Mouse (Mus musculus) heart, postnatal 14 days (tissue): ENCODE results near the gene Eif3i. TPM values are rescaled to one million over a fixed set of nuclear protein-coding genes. Genes with fewer than 3 reads are reported as not detected.

Source experiments
- DNase-seq, 2 experiments: peaks; one replicate each; pipeline ENCODE4 v3.0.0; 2021 to 2022
- intact Hi-C: fragments of 180-260 bp; cut with DNase I; formaldehyde crosslinking; loops from one replicate; pipeline ENCODE4 v1.15.1; 2025
- total RNA-seq, 2 experiments: library from RNA; stranded (reverse); gene quantifications; 2 replicates each; pipeline ENCODE4 v1.2.3; 2021

The Eif3i gene
- total RNA-seq, 2 experiments from 2014 or later: 114 to 128 TPM

- no peak for DNase-seq
- intact Hi-C loops: no loop called here
These were observed 20.2 kb upstream of the Eif3i start for GRCm38 (mm10) chr4:129620419-129621282.

GRCm38 (mm10) chr4:129618786-129619691, 18.6 kb upstream of the Eif3i start, which contains the start of gene Iqcc:
TSS of gene Iqcc (minus strand) at chr4:129619099.
- intact Hi-C loops: no loop called here
- peak; percentile 96 to 97 for DNase-seq

- intact Hi-C loops: no loop called here
- DNase-seq: no peak
These were observed 17.6 kb upstream of the Eif3i start for GRCm38 (mm10) chr4:129618031-129618430.

- intact Hi-C loops: no loop called here
These were observed 16.7 kb upstream of the Eif3i start for GRCm38 (mm10) chr4:129617121-129617641.

GRCm38 (mm10) chr4:129616631-129617030, 16.2 kb upstream of the Eif3i start:
- intact Hi-C loops: no loop called here
- no peak for DNase-seq

More at GRCm38 (mm10) chr4:129617121-129617641, 16.7 kb upstream of the Eif3i start:
- DNase-seq: no peak

- intact Hi-C loops: no loop called here
- DNase-seq: no peak
These were observed 15.4 kb upstream of the Eif3i start for GRCm38 (mm10) chr4:129615801-129616290.

GRCm38 (mm10) chr4:129614093-129614492, 13.6 kb upstream of the Eif3i start, which contains the start of gene Dcdc2b:
TSS of gene Dcdc2b (minus strand) at chr4:129614257.
- intact Hi-C loops: no loop called here
- peak in 1 of 2 experiments; percentile 52 for DNase-seq

- no peak for DNase-seq
- intact Hi-C loops: no loop called here
These were observed 10.0 kb upstream of the Eif3i start for GRCm38 (mm10) chr4:129610472-129610871.

GRCm38 (mm10) chr4:129610026-129610425, 9.6 kb upstream of the Eif3i start:
- intact Hi-C loops: no loop called here
- no peak for DNase-seq

GRCm38 (mm10) chr4:129609139-129609631, 8.7 kb upstream of the Eif3i start:
- DNase-seq: no peak
- intact Hi-C loops: loop anchor here (2.0 to 5.0 kb wide), 5 partner anchors 24 to 272 kb away; partner anchors contain the start of genes Rbbp4 and Zbtb8os

GRCm38 (mm10) chr4:129608426-129609025, 8.1 kb upstream of the Eif3i start:
- peak; percentile 79 to 90 for DNase-seq
- intact Hi-C loops: loop anchor here (2.0 to 5.0 kb wide), 5 partner anchors 24 to 271 kb away; partner anchors contain the start of genes Rbbp4 and Zbtb8os

GRCm38 (mm10) chr4:129588865-129589264, 11.6 kb downstream of the Eif3i start:
- intact Hi-C loops: no loop called here
- DNase-seq: no peak

- intact Hi-C loops: no loop called here
These were observed 13.5 kb downstream of the Eif3i start for GRCm38 (mm10) chr4:129586943-129587342.

GRCm38 (mm10) chr4:129585773-129586172, 14.7 kb downstream of the Eif3i start:
- DNase-seq: no peak
- intact Hi-C loops: loop anchor here (2.0 kb wide), 1 partner anchor 23 kb away; no protein-coding TSS in a partner anchor

More at GRCm38 (mm10) chr4:129586943-129587342, 13.5 kb downstream of the Eif3i start:
- DNase-seq: no peak

- intact Hi-C loops: loop anchor here (2.0 kb wide), 1 partner anchor 24 kb away; no protein-coding TSS in a partner anchor
- peak; percentile 88 to 92 for DNase-seq
These were observed 15.4 kb downstream of the Eif3i start for GRCm38 (mm10) chr4:129584884-129585608.

GRCm38 (mm10) chr4:129584370-129584769, 16.1 kb downstream of the Eif3i start:
- DNase-seq: no peak
- intact Hi-C loops: loop anchor here (2.0 kb wide), 1 partner anchor 24 kb away; no protein-coding TSS in a partner anchor

GRCm38 (mm10) chr4:129582251-129582650, 18.2 kb downstream of the Eif3i start:
- no peak for DNase-seq
- intact Hi-C loops: no loop called here

- intact Hi-C loops: no loop called here
- no peak for DNase-seq
These were observed 20.1 kb downstream of the Eif3i start for GRCm38 (mm10) chr4:129580347-129580746.

GRCm38 (mm10) chr4:129578466-129578865, 22.0 kb downstream of the Eif3i start, which contains the start of gene Fam167b:
TSS of gene Fam167b (minus strand) at chr4:129578549.
- intact Hi-C loops: no loop called here
- DNase-seq: peak; percentile 42 to 51
